Mouse (Mus musculus): ENCODE measurements around the gene Defb19. TPM values are rescaled to one million over a fixed set of nuclear protein-coding genes. Genes with fewer than 3 reads are reported as not detected.

The Defb19 gene
- 10.1 and 18.3 TPM in 2 replicates for polyA plus RNA-seq (2015; fragmentation: Nextera tagmentation; extraction: Ambion mirVana)

GRCm38 (mm10) chr2:152580107-152580506 is at the start of gene Defb19:
TSS of gene Defb19 (minus strand) at chr2:152580312.

GRCm38 (mm10) chr2:152626774-152627591 is 46.9 kb upstream of the Defb19 start, which contains the start of gene Rem1:
TSS of gene Rem1 (plus strand) at chr2:152626951.

GRCm38 (mm10) chr2:152622953-152623352 is 42.8 kb upstream of the Defb19 start, which contains the start of gene Defb25:
TSS of gene Defb25 (minus strand) at chr2:152623053.

GRCm38 (mm10) chr2:152604057-152604456 is 23.9 kb upstream of the Defb19 start, which contains the start of gene Defb36:
TSS of gene Defb36 (plus strand) at chr2:152604327.

GRCm38 (mm10) chr2:152599299-152599698 is 19.2 kb upstream of the Defb19 start, which contains the start of gene Defb45:
TSS of gene Defb45 (minus strand) at chr2:152599399.

GRCm38 (mm10) chr2:152572114-152572794 is 7.9 kb downstream of the Defb19 start, which contains the start of gene Defb21:
TSS of gene Defb21 (plus strand) at chr2:152572744.

GRCm38 (mm10) chr2:152569038-152569437 is 11.1 kb downstream of the Defb19 start, which contains the start of gene Gm17416:
TSS of gene Gm17416 (plus strand) at chr2:152569338.

GRCm38 (mm10) chr2:152539944-152540710 is 40.0 kb downstream of the Defb19 start, which contains the start of gene Defb29:
TSS of gene Defb29 (minus strand) at chr2:152540098.

Other genes starting within 250 kb of the Defb19 start
- gene Rbck1, start 247.7 kb downstream of the Defb19 start, polyA plus RNA-seq (2015; fragmentation: Nextera tagmentation; extraction: Ambion mirVana): 63.0 and 98.2 TPM in 2 replicates
- gene Trib3, start 236.3 kb downstream of the Defb19 start, polyA plus RNA-seq (2015; fragmentation: Nextera tagmentation; extraction: Ambion mirVana): 3.7 and 7.3 TPM in 2 replicates
- 7.9 and 13.9 TPM in 2 replicates for gene Nrsn2, start 203.7 kb downstream of the Defb19 start, polyA plus RNA-seq (2015; fragmentation: Nextera tagmentation; extraction: Ambion mirVana)
- gene Sox12, start 182.2 kb downstream of the Defb19 start, polyA plus RNA-seq (2015; fragmentation: Nextera tagmentation; extraction: Ambion mirVana): 6.8 and 6.9 TPM in 2 replicates
- gene Zcchc3, start 165.3 kb downstream of the Defb19 start, polyA plus RNA-seq (2015; fragmentation: Nextera tagmentation; extraction: Ambion mirVana): 16.3 and 19.2 TPM in 2 replicates
- 0.54 and 0.61 TPM in 2 replicates for gene 6820408C15Rik, start 164.7 kb downstream of the Defb19 start, polyA plus RNA-seq (2015; fragmentation: Nextera tagmentation; extraction: Ambion mirVana)
- gene Defb23, start 115.7 kb downstream of the Defb19 start, polyA plus RNA-seq (2015; fragmentation: Nextera tagmentation; extraction: Ambion mirVana): not detected in 2 replicates
- gene Defb20, start 103.2 kb downstream of the Defb19 start, polyA plus RNA-seq (2015; fragmentation: Nextera tagmentation; extraction: Ambion mirVana): not detected in 2 replicates
- not detected in 2 replicates for gene Defb22, start 90.2 kb downstream of the Defb19 start, polyA plus RNA-seq (2015; fragmentation: Nextera tagmentation; extraction: Ambion mirVana)
- gene Defb26, start 68.6 kb downstream of the Defb19 start, polyA plus RNA-seq (2015; fragmentation: Nextera tagmentation; extraction: Ambion mirVana): not detected in 2 replicates
- gene Defb28, start 62.1 kb downstream of the Defb19 start, polyA plus RNA-seq (2015; fragmentation: Nextera tagmentation; extraction: Ambion mirVana): not detected in 2 replicates
- 0.41 TPM in 1 of 2 replicates, not detected in the other for gene Defb29, start 40.2 kb downstream of the Defb19 start, polyA plus RNA-seq (2015; fragmentation: Nextera tagmentation; extraction: Ambion mirVana)
- gene Gm17416, start 11.0 kb downstream of the Defb19 start, polyA plus RNA-seq (2015; fragmentation: Nextera tagmentation; extraction: Ambion mirVana): not detected in 2 replicates
- not detected in 2 replicates for gene Defb21, start 7.6 kb downstream of the Defb19 start, polyA plus RNA-seq (2015; fragmentation: Nextera tagmentation; extraction: Ambion mirVana)
- gene Defb45, start 19.1 kb upstream of the Defb19 start, polyA plus RNA-seq (2015; fragmentation: Nextera tagmentation; extraction: Ambion mirVana): not detected in 2 replicates
- 9.0 and 10.7 TPM in 2 replicates for gene Defb36, start 24.0 kb upstream of the Defb19 start, polyA plus RNA-seq (2015; fragmentation: Nextera tagmentation; extraction: Ambion mirVana)
- 4.1 and 5.2 TPM in 2 replicates for gene Defb25, start 42.7 kb upstream of the Defb19 start, polyA plus RNA-seq (2015; fragmentation: Nextera tagmentation; extraction: Ambion mirVana)
- gene Rem1, start 46.6 kb upstream of the Defb19 start, polyA plus RNA-seq (2015; fragmentation: Nextera tagmentation; extraction: Ambion mirVana): 8.9 and 10.3 TPM in 2 replicates
- gene H13, start 89.1 kb upstream of the Defb19 start, polyA plus RNA-seq (2015; fragmentation: Nextera tagmentation; extraction: Ambion mirVana): 141 and 183 TPM in 2 replicates
- gene Mcts2, start 106.7 kb upstream of the Defb19 start, polyA plus RNA-seq (2015; fragmentation: Nextera tagmentation; extraction: Ambion mirVana): 52.4 and 57.4 TPM in 2 replicates
- 91.1 and 97.3 TPM in 2 replicates for gene Id1, start 155.9 kb upstream of the Defb19 start, polyA plus RNA-seq (2015; fragmentation: Nextera tagmentation; extraction: Ambion mirVana)
- gene Cox4i2, start 173.9 kb upstream of the Defb19 start, polyA plus RNA-seq (2015; fragmentation: Nextera tagmentation; extraction: Ambion mirVana): 10.2 and 12.2 TPM in 2 replicates